Mouse (Mus musculus) CD4-positive, CD25-positive, alpha-beta regulatory T cell, adult 2 months (primary cell): Measurements from ENCODE around the gene Gcn1l1.
"Not testable (repeated sequence)": the region's sequence is repeated elsewhere in the genome, so short reads cannot be mapped to it uniquely, and the experiment has no call there.

ENCODE experiments used
- DNase-seq: peaks from one replicate; pipeline ENCODE4 v3.0.0-alpha.2; 2012; ENCODE audit warnings: low read depth, low spot score

The Gcn1l1 gene

DNA sequence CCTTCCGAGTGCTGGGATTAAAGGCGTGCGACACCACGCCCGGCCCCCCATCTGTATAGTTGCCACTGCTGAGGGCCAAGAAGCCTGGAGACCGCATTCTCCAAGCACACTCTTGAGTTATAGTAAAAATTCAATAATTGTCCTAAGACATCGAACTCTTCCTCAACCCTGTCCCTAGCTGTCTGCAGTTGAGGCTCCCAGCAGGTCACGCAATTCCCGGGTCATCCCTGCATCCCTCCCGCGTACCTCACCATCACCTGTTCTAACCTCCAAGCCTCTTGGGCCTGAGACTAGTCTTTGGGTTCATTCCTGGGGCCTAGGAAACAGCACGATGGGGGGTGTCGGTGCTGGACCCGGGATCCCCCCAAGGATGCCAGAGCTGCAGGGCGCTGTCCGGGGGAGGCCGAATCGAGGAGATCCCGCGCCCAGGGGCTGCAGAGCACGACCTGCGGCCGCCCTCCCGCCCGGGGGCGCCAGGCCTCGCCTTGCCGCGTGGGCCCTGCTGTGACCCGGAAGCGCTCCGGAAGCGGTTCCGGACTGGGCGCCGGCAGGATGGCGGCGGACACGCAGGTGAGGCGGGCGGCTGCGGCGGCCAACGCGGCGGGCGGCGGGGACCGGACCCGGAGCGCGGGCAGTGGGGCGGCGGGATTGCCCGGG lies at the start of gene Gcn1l1:
Gene Gcn1l1, plus strand, starts transcription at position 518 of the 657 bp plus-strand sequence.
- DNase-seq, result peak; percentile 84

GRCm38 (mm10) chr5:115516081-115516907 lies 48.8 kb upstream of the Gcn1l1 start:
- DNase-seq, result peak; percentile 73

- DNase-seq, result no peak
These were observed 48.1 kb upstream of the Gcn1l1 start for GRCm38 (mm10) chr5:115516908-115517307.

- peak; percentile 52 for DNase-seq
These were observed 47.6 kb upstream of the Gcn1l1 start for GRCm38 (mm10) chr5:115517501-115517900.

DNA sequence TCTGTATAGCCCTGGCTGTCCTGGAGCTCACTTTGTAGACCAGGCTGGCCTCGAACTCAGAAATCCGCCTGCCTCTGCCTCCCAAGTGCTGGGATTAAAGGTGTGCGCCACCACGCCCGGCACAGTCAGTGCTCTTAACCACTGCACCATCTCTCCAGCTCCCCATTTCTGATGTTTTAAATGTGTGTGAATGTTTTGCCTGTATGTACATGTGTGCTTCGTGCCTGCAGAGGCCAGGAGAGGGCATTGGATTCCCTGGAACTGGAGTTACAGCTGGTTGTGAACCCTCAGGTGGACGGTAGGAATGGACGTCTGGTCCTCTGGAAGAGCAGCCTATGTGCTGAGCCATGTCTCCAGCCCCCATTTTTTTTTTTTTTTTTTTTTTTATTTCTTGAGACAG lies 46.8 kb upstream of the Gcn1l1 start:
- DNase-seq, result not testable (repeated sequence)

DNA sequence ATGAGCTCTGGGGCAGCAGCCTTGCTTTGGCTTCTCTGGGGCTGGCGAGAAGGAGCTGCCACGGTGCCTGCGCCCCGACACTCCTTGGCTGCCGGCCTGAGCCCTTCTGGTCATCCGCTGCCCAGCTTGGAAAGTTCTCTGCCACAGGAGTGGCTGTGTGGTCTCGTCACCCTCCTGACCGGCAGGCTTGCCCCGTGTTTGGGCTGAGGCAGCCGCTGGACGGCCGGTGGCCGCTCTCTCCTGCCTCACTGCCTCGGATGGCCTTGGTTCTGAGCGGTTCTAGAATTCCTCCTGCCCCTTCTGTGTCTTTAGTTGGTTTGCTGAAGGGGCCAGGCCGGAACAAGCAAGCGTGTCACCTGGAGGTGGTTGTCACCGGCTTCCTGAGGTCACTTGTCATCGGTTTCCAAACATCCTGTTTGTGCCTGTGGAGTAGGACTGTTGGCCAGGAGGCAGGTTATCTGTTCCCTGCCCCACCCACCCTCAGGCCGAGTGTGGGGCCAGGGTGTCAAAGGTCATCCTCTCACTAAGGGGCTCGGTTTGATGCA lies 44.7 kb upstream of the Gcn1l1 start:
- no peak for DNase-seq

GRCm38 (mm10) chr5:115521553-115522461 lies 43.2 kb upstream of the Gcn1l1 start:
- DNase-seq, result peak; percentile 76

GRCm38 (mm10) chr5:115522531-115522930 lies 42.5 kb upstream of the Gcn1l1 start:
- DNase-seq, result no peak

DNA sequence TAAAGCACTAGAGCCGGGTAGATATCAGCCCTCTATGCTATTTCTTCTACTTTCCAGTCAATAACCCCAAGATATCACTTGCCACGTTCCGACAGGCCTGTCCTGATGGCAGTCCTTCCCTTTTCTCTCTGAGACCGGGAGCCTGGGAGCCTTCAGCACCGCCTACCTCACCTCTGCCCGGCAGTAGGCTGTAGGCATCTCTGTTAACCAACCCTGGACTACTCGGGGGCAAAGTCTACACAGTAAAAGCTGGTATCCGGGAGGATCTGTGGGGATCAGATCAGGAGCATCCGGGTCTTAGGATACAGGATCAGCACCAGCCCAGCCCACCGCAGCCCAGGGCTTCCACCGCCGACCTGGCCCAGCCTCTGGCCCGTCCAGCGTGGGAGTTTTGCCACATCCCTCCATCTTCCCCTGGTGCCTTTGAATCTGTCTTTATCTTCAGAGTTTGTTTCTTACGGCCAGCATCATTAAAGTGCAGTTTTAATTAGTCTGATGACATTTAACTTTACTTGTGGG lies 42.0 kb upstream of the Gcn1l1 start:
- no peak for DNase-seq

GRCm38 (mm10) chr5:115523971-115524370 lies 41.1 kb upstream of the Gcn1l1 start:
- no peak for DNase-seq

DNA sequence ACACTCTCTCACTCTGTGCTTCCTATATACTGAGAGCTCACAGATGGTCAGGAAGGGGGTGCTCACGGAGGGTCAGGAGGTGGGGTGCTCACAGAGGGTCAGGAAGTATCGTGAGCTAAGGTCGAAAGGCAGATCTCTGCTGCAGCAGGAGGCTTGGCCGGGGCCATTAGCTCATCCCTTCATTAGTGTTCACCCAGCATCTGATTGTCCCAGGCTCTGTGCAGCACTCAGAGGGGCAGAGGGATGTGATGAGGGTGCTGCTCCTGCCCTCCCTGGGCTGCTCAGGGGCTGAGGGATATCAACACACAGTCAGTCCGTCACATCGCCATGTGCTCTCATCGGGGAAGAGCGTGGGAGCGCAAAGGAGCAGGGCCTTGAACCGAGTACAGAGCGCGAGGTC lies 40.6 kb upstream of the Gcn1l1 start:
- no peak for DNase-seq

- no peak for DNase-seq
These were observed 39.6 kb upstream of the Gcn1l1 start for GRCm38 (mm10) chr5:115525416-115525815.

DNA sequence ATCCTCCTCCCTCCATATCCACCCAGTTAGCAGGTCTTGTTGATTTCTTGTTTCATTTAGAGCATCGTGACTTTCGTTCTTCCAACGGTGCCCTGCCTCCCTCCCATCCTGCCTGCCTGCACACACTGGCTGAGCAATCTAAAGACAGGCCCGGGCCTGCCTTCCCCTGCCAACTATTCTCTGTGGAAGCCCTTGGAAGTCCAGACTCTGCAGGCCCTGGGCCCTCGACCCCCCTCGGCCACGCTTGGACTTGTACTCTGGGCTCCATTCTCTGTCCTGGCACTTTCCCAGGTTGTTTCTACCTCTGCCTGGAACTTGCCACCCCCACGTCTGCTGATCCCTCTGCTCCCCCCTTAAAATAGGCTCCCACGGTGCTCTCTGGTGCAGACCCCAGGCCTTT lies 39.1 kb upstream of the Gcn1l1 start:
- DNase-seq, result no peak

GRCm38 (mm10) chr5:115526456-115527202 lies 38.4 kb upstream of the Gcn1l1 start:
- no peak for DNase-seq

GRCm38 (mm10) chr5:115528128-115528527 lies 36.9 kb upstream of the Gcn1l1 start:
- no peak for DNase-seq

GRCm38 (mm10) chr5:115529364-115529741 lies 35.7 kb upstream of the Gcn1l1 start:
- DNase-seq, result no peak

GRCm38 (mm10) chr5:115529742-115530446 lies 35.2 kb upstream of the Gcn1l1 start:
- DNase-seq, result no peak

DNA sequence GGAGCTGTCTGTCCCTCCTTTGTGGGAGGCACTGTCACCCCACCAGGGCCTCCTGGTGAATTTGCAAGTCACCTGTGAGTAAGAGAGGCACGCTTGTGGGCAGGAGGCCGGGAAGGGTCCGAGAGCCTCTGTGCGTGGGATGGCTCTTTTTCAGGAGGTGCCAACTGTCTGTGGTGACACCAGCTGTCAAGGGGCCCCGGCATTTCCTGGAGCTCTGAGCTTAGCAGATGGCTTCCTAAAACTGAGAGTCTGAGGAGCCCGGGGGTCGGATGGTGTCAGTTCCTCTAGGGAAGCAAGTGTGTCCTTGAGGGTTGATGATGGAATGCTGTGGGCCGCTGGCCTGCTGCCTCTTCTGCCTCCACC lies 34.6 kb upstream of the Gcn1l1 start:
- DNase-seq, result peak; percentile 36

DNA sequence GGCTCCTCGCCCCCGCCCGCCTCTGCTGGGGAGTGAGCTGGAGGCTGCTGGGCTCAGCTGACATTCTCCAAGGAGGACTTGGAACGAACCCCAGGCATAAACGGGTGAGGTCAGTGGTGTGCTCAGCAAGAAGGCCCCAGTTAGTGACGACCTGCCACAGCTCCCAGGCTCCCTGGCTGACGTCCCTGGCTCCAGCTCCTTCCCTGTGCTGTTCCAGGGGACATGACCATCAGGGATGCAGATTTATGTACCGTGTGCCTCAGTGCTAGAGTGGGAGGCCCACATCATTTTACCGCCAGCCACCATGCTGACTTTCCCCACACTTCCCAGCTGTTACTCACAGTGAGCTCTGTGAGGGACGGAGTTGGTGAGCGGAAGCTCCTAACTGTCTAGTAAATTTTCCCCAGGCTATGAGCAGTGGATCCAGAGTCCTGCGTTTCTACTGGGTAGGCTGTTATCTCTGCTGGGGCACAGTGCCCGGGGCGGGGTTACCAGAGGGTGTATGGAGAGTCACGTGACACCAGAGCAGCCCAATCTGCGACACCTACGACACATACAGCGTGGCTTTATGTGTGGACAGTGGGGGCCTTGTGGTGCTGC lies 33.3 kb upstream of the Gcn1l1 start:
- peak; percentile 51 for DNase-seq

DNA sequence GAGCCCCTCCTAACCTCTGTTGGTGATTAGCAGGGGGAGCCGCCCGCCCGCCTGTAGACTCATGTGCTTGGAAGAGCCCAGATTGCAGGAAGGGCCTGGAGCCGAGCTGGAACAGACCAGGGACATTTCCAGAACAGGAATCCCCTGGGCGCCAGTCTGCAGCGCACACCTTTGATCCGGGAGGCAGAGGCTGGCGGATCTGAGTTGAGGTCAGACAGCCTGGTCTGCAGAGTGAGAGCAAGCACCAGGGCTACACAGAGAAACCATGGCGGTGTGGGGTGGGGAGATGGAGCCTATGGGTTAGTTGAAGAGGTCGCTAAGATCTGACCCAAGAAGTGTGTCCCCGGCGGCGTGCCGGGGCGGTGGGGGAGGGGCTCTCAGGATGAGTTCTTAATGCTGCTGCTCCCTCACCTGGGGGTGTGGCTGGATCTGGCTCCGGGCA lies 30.7 kb upstream of the Gcn1l1 start:
- peak; percentile 49 for DNase-seq
